Mouse (Mus musculus) forebrain, embryonic 13.5 days (tissue): Measurements from ENCODE around the gene Pdgfra. TPM values are rescaled to one million over a fixed set of nuclear protein-coding genes. Genes with fewer than 3 reads are reported as not detected.
A peak's percentile ranks its signal among the peaks of the same experiment; 100 is the strongest.

Source experiments
- ATAC-seq: fragments of 200-750 bp; cut with Nextera tagmentation; 2 replicates; pipeline ENCODE4 v1.8.0; 2017
- H3K27ac ChIP-seq: fragments of 300-500 bp; sonication (generic); 2 replicates; pipeline ENCODE4 v1.5.1; 2015; ENCODE audit warnings: inconsistent platforms, mild to moderate bottlenecking, moderate library complexity
- H3K27me3 ChIP-seq: fragments of 300-500 bp; sonication (generic); 2 replicates; pipeline ENCODE4 v1.6.1; 2015; ENCODE audit warnings: mild to moderate bottlenecking, inconsistent platforms
- H3K36me3 ChIP-seq: fragments of 300-500 bp; sonication (generic); 2 replicates; pipeline ENCODE4 v1.6.1; 2015; ENCODE audit warnings: mild to moderate bottlenecking, inconsistent platforms; ENCODE audit not compliant: poor library complexity, severe bottlenecking
- H3K4me1 ChIP-seq: fragments of 300-500 bp; sonication (generic); 2 replicates; pipeline ENCODE4 v1.6.1; 2015; ENCODE audit warnings: inconsistent platforms
- H3K4me2 ChIP-seq: fragments of 300-500 bp; sonication (generic); 2 replicates; pipeline ENCODE4 v1.6.1; 2015; ENCODE audit warnings: inconsistent platforms, mild to moderate bottlenecking, moderate library complexity
- H3K4me3 ChIP-seq: fragments of 300-500 bp; sonication (generic); 2 replicates; pipeline ENCODE4 v1.5.1; 2015; ENCODE audit warnings: mild to moderate bottlenecking, inconsistent platforms
- H3K9ac ChIP-seq: fragments of 300-500 bp; sonication (generic); 2 replicates; pipeline ENCODE4 v1.6.1; 2015; ENCODE audit warnings: mild to moderate bottlenecking, inconsistent platforms
- H3K9me3 ChIP-seq: fragments of 300-500 bp; sonication (generic); replicated peaks from 2 replicates; pipeline ENCODE4 v1.6.1; 2016; ENCODE audit warnings: inconsistent platforms
- WGBS: fragments of 180-500 bp; shearing (Covaris S2); methylation state at CpG from one replicate; pipeline ENCODE4 v1.1.7; 2015; 5-methylcytosine and 5-hydroxymethylcytosine counted together
- polyA plus RNA-seq: library from polyadenylated mRNA; unstranded; fragments of >200 nt; fragmentation: Nextera tagmentation; extraction: Ambion mirVana; gene quantifications from 2 replicates; pipeline ENCODE4 v1.2.1, GENCODE M21; 2015

Gene Pdgfra
- polyA plus RNA-seq, 1 experiment from 2014 or later, result 4.1 TPM

DNA sequence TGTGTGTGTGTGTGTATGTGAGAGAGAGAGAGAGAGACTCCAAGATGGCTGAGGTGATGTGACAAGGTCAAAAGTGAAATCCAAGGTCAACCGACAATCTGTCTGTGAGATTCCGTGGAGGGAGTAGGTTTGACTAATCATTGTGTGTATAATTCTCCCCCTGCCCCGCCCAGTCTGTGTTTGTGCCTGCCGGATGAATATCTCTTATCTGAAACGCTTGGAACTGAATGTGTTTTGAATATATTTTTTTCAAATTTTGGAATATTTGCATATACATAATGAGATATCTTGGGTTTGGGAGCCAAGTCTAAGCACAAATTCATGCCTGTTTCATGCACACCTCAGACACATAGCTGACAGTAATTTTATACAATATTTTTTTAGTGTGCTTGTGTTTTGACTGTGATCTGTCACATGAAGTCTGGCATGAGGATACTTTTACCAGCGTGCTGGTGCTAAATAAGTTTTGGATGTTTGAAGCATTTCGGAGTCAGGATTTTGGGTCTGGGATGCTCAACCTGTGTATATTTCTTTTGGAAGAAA lies 32.7 kb downstream of the Pdgfra start:
- no peaks in the 10 kb centered on the region for H3K36me3 ChIP-seq

DNA sequence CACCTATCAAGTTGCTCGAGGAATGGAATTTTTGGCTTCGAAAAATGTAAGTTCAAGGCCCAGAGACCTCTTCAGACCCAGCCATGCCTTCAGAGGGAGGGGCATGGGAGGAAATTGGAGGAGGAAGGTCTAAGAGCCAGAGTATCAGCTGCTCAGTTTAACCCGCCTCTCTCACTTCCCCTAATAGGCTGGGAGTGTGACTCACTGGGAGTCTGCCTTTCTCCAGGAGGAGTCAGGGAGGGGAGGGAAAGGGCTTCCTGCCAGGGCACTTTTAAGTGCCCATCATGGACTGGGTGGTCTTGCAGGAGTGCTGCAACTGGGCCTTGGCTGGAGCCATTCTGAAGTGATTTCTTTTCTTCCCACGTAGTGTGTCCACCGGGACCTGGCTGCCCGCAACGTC lies 33.5 kb downstream of the Pdgfra start:
- Histone ChIP-seq H3K4me3 (no peak overlapping the region), H3K27ac (no peak overlapping the region), H3K4me1 (no peaks in the 10 kb centered on the region), H3K36me3 (no peaks in the 10 kb centered on the region), H3K9me3 (no peaks in the 10 kb centered on the region), H3K27me3 (no peaks in the 10 kb centered on the region), H3K4me2 (no peak overlapping the region), H3K9ac (no peak overlapping the region)
- ATAC-seq, result no peak
- WGBS, result 86% methylated on average over 7 of the region's 7 CpGs

More for the DNA sequence above, 32.7 kb downstream of the Pdgfra start:
- Histone ChIP-seq H3K27me3 (no peaks in the 10 kb centered on the region), H3K4me2 (no peak overlapping the region), H3K9me3 (no peaks in the 10 kb centered on the region), H3K9ac (no peak overlapping the region), H3K4me1 (0 out of 2 replicates have a peak, but pooled peaks cover 2% of the 10 kb centered on the region), H3K27ac (no peak overlapping the region), H3K4me3 (no peak overlapping the region)
- WGBS, result 88% methylated on average over 7 of the region's 7 CpGs
- peak; percentile 63; the same call in 1 of the 2 replicates for ATAC-seq

DNA sequence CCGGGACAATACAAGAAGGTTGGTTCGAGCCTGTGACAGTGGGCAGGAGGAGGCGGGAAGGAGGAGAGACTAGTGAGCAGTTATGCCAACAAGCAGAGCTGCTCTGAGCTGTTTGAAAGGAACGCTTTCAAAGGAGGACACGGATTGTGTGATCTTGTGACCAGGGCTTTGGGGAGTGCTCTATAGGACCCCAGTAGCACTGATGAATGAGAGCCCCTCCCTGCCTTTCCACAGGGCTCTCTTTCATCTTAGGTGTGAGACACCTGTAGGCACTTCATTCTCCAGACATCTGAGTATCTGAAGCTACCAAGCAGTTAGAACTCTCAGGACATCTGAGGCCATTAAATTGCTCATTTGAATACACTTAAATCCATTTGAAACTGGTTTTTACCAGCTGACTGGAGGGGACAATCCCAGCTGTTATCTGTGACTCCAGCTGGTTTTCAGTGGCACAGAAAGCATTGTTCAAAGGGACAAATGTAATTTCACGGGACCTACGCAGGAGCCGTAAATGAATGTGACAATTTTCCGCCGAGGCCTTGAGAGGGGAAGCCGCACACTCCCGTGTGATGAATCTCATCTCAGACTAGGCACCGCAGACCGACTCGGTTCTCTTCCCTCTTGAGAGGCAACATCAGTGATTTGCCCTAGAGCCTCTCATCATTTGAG lies 37.4 kb downstream of the Pdgfra start:
- H3K4me1 ChIP-seq, result no peaks in the 10 kb centered on the region
- H3K27ac ChIP-seq, result no peak overlapping the region
- peak; percentile 21; the same call in 1 of the 2 replicates for ATAC-seq
- H3K9me3 ChIP-seq, result no peaks in the 10 kb centered on the region
- 85% methylated on average over 15 of the region's 15 CpGs for WGBS
- no peak overlapping the region for H3K4me3 ChIP-seq
- no peak overlapping the region for H3K9ac ChIP-seq
- H3K4me2 ChIP-seq, result no peak overlapping the region
- H3K36me3 ChIP-seq, result no peaks in the 10 kb centered on the region
- H3K27me3 ChIP-seq, result no peaks in the 10 kb centered on the region

DNA sequence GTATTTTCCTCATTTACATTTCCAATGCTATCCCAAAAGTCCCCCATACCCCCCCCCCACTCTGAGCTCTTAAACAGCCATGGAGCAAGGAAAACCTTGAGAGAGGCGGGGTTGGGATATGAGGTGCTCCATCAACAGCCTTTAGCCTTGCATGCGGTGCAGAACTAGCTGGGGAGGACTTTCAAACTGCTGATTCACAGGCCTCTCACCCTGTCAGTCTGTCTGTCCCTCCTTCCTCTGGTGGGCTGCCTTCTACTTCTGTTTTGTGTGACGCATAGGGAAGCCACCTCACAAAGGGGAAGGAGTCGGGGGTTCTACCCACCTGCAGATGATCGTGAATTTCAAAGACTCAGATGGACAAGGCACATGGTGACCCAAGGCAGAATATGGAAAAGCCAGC lies 41.0 kb downstream of the Pdgfra start:
- Histone ChIP-seq H3K4me3 (no peak overlapping the region), H3K4me1 (no peaks in the 10 kb centered on the region), H3K4me2 (no peak overlapping the region), H3K27ac (no peak overlapping the region), H3K9ac (no peak overlapping the region), H3K36me3 (no peaks in the 10 kb centered on the region), H3K9me3 (no peaks in the 10 kb centered on the region), H3K27me3 (no peaks in the 10 kb centered on the region)
- ATAC-seq, result no peak
- WGBS, result 97% methylated on average over 5 of the region's 5 CpGs

DNA sequence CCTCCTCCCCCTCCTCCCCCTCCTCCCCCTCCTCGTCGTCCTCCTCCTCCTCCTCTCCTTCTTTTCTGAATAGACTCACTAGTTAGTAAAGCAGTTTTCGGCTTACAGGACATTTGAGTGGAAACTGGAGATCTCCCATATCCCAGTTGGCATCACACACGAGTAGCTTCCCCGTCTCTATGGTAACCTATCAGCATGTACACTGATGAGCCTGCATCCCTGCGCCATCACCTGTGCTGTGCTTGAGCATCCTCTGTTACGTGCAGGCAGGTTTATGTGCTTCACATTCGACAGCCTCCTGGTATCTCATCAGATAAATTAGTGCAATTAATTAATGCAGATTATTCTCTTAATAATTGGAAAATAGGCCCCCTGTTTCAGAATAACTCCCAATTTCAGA lies 46.3 kb downstream of the Pdgfra start:
- Histone ChIP-seq H3K9me3 (no peaks in the 10 kb centered on the region), H3K36me3 (no peaks in the 10 kb centered on the region), H3K9ac (no peak overlapping the region), H3K27ac (no peak overlapping the region), H3K4me3 (no peak overlapping the region), H3K27me3 (no peaks in the 10 kb centered on the region), H3K4me1 (no peaks in the 10 kb centered on the region), H3K4me2 (no peak overlapping the region)
- ATAC-seq, result peak; percentile 61; the same call in 1 of the 2 replicates
- 73% methylated on average over 8 of the region's 8 CpGs for WGBS

DNA sequence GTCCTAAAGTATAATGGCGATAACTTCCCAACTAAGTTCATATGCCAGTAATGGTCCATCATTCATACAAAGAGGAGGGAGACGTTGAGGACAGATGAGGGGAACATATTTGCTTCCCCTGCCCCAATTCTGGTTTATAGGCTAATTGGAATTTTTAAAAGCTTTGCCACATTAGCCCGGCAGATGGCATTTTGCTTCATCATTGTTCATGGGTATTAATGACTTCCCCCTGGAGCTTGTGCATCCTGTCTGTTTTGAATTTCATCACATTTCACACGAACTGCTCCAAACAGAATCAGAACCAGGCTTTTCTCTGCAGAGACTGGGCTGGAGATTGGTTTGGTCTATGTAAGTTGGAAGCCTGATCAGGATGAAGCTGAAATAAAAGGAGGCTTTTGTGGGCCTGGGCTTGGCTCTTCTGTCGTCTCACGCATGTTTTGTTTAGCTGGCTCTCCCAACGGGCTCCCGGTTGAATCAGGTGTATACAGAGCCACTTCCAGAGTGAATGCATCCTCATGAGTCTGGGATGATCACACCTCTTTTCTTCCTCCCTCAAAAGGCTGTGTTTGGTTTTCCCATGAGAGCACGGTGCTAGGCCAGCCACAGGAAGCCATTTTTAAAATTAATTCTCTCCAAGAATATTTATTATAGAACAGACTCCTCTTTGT lies 47.7 kb downstream of the Pdgfra start:
- H3K9me3 ChIP-seq, result no peaks in the 10 kb centered on the region
- no peaks in the 10 kb centered on the region for H3K27me3 ChIP-seq
- H3K9ac ChIP-seq, result no peak overlapping the region
- WGBS, result 49% methylated on average over 9 of the region's 9 CpGs
- H3K27ac ChIP-seq, result peak overlapping the region; percentile 6; the same call in 1 of the 2 replicates
- H3K4me1 ChIP-seq, result no peaks in the 10 kb centered on the region
- H3K4me2 ChIP-seq, result no peak overlapping the region
- no peak overlapping the region for H3K4me3 ChIP-seq
- peak; percentile 57 for ATAC-seq
- H3K36me3 ChIP-seq, result no peaks in the 10 kb centered on the region

DNA sequence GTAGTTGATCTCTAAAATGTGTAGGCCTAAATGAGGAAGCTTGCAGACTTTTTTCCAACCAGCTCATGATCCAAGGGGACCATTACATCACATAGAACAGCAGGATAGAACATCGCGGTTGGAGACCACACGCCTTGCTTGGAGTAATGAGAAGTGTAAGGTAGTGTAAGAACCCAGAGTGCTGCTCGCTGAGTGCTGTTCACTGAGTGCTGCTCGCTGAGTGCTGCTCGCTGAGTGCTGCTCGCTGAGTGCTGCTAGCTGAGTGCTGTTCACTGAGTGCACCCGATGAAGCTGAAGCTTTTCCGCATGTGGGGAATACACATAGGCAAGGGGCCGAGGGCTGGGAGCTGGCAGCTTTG lies 48.3 kb downstream of the Pdgfra start:
- Histone ChIP-seq H3K4me2 (no peak overlapping the region), H3K9me3 (no peaks in the 10 kb centered on the region), H3K4me3 (no peak overlapping the region), H3K27ac (no peak overlapping the region), H3K9ac (no peak overlapping the region), H3K4me1 (no peaks in the 10 kb centered on the region), H3K27me3 (no peaks in the 10 kb centered on the region), H3K36me3 (no peaks in the 10 kb centered on the region)
- peak; percentile 33; the same call in 1 of the 2 replicates for ATAC-seq
- WGBS, result 95% methylated on average over 10 of the region's 10 CpGs

DNA sequence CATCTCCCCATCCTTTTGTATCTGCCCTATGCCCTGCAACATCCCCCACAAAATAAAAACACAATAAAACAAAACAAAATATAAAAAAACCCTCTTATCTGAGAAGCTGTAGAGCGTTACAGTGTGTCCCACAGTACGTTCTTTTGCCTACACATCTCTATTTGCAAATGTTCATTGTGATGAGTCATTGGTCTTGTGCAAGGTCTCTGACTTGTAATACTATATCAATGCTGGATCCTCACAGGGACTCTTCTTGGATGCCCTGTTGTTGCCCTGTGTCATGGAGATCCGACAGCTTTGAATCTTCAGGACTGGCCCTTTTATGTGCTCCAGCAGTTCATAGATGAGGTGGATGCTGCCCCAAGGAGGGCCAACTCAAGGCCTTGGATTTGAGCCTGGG lies 55.8 kb downstream of the Pdgfra start:
- Histone ChIP-seq H3K9ac (no peak overlapping the region), H3K4me3 (no peak overlapping the region), H3K27ac (no peak overlapping the region), H3K4me2 (no peak overlapping the region), H3K9me3 (no peaks in the 10 kb centered on the region), H3K27me3 (0 out of 2 replicates have a peak, but pooled peaks cover 7% of the 10 kb centered on the region), H3K36me3 (no peaks in the 10 kb centered on the region), H3K4me1 (no peaks in the 10 kb centered on the region)
- ATAC-seq, result no peak
- 92% methylated on average over 3 of the region's 3 CpGs for WGBS

DNA sequence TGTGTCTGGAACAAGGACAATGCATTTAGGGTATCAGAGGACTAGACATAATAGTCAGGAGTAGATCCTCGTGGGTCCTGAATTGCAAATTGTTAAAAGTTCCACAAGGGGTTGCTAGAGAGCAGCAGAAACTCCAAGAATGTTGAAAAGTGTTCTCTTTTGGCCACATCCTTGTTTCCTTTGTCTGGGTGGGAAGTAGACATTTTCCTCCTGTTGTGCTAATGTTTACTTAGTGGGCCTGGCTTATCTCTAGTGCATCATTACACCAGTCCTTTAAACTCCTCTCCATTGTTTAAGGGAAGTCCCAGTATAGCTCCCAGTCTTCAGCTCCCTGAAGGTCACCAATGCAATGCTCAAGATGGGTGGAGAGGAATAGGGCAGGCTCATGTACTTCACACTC lies 57.9 kb downstream of the Pdgfra start:
- H3K27me3 ChIP-seq, result 0 out of 2 replicates have a peak, but pooled peaks cover 7% of the 10 kb centered on the region
- H3K4me1 ChIP-seq, result no peaks in the 10 kb centered on the region
- no peaks in the 10 kb centered on the region for H3K9me3 ChIP-seq
- H3K27ac ChIP-seq, result no peak overlapping the region
- 0 out of 2 replicates have a peak, but pooled peaks have one; percentile 19 for ATAC-seq
- 10% methylated on average over 1 of the region's 1 CpGs for WGBS
- H3K9ac ChIP-seq, result no peak overlapping the region
- H3K4me3 ChIP-seq, result no peak overlapping the region
- no peaks in the 10 kb centered on the region for H3K36me3 ChIP-seq
- H3K4me2 ChIP-seq, result no peak overlapping the region

DNA sequence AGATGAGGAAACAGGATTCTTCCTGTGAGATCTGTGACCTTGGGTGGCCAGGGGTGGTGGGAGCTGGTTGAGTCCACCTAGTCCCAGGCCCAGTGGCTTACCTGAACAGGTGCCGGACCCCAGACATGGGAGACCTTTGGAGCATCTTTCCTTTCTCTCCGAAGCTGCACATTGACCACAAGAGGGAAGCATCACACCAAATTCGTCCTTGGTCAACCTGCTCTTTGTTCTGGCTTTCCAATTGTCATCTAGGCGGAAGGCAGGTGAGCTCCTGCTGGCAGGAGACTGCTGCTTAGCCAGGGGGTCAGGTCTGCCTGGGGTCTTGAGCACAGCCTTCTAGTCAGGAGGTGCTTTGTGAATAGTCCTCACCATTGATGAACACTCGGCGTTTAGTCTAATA lies 62.4 kb downstream of the Pdgfra start:
- H3K4me2 ChIP-seq, result no peak overlapping the region
- 0 out of 2 replicates have a peak, but pooled peaks have one; percentile 36 for ATAC-seq
- WGBS, result 59% methylated on average over 6 of the region's 6 CpGs
- no peak overlapping the region for H3K9ac ChIP-seq
- H3K4me3 ChIP-seq, result no peak overlapping the region
- no peaks in the 10 kb centered on the region for H3K9me3 ChIP-seq
- H3K4me1 ChIP-seq, result no peaks in the 10 kb centered on the region
- H3K27ac ChIP-seq, result no peak overlapping the region
- no peaks in the 10 kb centered on the region for H3K36me3 ChIP-seq
- no peaks in the 10 kb centered on the region for H3K27me3 ChIP-seq

DNA sequence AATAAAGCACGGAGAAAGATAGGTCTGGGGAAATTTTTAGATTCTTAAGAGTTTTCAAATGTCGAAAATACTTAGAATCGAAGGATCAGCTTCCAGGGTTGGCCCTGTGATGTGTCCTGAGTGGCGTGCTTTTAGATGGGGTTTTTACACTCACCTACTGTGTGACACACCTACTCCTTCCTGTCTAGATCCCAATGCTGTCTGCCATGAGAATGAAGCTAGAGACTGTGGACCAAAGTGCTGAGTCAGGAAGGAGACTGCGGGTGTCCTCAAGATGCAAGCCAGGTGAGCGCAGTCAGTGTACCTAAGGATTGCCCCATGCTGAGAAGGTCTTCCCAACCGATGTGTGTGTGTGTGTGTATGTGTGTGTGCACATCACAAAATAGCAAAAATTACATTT lies 62.8 kb downstream of the Pdgfra start:
- no peak for ATAC-seq
- H3K36me3 ChIP-seq, result no peaks in the 10 kb centered on the region
- 81% methylated on average over 7 of the region's 7 CpGs for WGBS
- no peak overlapping the region for H3K4me3 ChIP-seq
- H3K27ac ChIP-seq, result no peak overlapping the region
- H3K27me3 ChIP-seq, result no peaks in the 10 kb centered on the region
- H3K9me3 ChIP-seq, result no peaks in the 10 kb centered on the region
- H3K4me1 ChIP-seq, result no peaks in the 10 kb centered on the region
- no peak overlapping the region for H3K4me2 ChIP-seq
- H3K9ac ChIP-seq, result no peak overlapping the region

DNA sequence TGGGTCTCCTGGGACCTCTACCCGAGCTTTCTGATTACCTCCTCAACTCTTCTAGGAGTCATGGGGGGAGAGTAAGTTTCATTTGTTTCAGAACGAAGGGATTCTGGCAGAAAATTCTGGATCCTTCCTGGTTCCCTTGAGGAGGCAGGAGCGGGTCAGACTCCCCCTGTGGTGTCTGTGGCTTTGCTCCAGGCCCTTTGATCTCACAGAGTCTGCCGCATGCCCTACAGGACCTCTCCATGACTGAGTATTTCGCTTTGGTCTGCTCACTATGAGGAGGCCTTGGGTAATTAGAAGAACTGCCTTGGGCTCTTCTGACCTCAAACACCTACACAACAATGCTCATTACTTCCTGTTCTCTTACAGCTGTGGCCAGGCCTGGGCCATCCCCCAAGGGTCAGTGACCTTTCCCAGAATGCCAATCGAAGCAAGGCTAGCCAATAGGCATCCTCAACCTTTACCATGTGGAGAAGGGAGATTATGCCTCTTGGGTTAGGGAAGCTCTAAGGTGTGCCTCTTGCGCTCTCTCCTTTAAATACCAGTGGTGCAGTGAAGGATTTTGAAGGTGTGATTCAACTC lies 63.7 kb downstream of the Pdgfra start:
- no peaks in the 10 kb centered on the region for H3K4me1 ChIP-seq
- H3K27ac ChIP-seq, result no peak overlapping the region
- no peaks in the 10 kb centered on the region for H3K9me3 ChIP-seq
- no peaks in the 10 kb centered on the region for H3K27me3 ChIP-seq
- no peaks in the 10 kb centered on the region for H3K36me3 ChIP-seq
- no peak overlapping the region for H3K4me3 ChIP-seq
- H3K4me2 ChIP-seq, result no peak overlapping the region
- no peak overlapping the region for H3K9ac ChIP-seq
- ATAC-seq, result no peak
- 62% methylated on average over 7 of the region's 7 CpGs for WGBS
